Mouse (Mus musculus): ENCODE data around the gene Tmem161a.

- TF ChIP-seq CTCF (IDR thresholded peaks at IDR 0.05; ENCODE audit: extremely low read depth, insufficient read length, insufficient replicate concordance, low read depth, low read length) (no peak), POLR2A (IDR thresholded peaks at IDR 0.05; ENCODE audit: low read depth, low read length) (no peak)
Observed at GRCm38 (mm10) chr8:70139981-70140380, 32.2 kb upstream of the Tmem161a start.

Data from small intestine, adult 2 months (tissue).